Mouse (Mus musculus): ENCODE measurements at regions not wholly inside any gene's neighbourhood (a gene's known extent, or its start where the extent isn't known, plus 50 kb on each side); places are given as distances from the start of the nearest gene placed in this dataset.

DNA sequence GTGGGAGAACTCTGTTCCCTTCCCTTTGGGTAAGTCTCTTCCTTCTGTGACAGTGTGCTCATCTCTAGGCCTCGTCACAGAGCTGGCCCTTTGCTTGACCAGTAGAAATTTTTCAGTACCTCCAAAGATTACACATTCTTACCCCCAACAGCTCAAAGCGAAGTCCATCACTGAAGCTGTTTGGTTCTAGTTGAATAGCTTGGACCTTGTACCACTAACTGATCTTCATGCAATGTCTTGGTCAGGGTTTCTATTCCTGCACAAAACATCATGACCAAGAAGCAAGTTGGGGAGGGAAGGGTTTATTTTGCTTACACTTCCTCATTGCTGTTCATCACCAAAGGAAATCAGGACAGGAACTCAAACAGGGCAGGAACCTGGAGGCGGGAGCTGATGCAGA, 78.1 kb upstream of the Cplx2 start:
- no peak for TF ChIP-seq CTCF (IDR thresholded peaks at IDR 0.05; ENCODE audit: low read depth, low read length)
- no peak for TF ChIP-seq POLR2A (IDR thresholded peaks at IDR 0.05; ENCODE audit: borderline replicate concordance, low read depth, low read length)

Measured in bone marrow macrophage, adult 2 months (primary cell).